In genomic region chr6:29944465-29944864, GRCm38 (mm10) we compare ENCODE assay signal across 25 mouse cellular contexts. TPM values are rescaled to one million over a fixed set of nuclear protein-coding genes. Genes with fewer than 3 reads are reported as not detected.
A peak's percentile ranks its signal among the peaks of the same experiment; 100 is the strongest.
DNase-seq lines count a peak whose midpoint lies in the region; ATAC-seq and TF ChIP-seq lines count a peak whose summit lies in the region.
"Had no signal": no experiment of that assay in that cellular context is flagged by ENCODE, and none has a peak within 500 bp of the region (broad histone marks: within the 10 kb centered on the region; RNA-seq: fewer than 3 reads in every experiment).

No protein-coding gene starts in this region.

- TF ChIP-seq POLR2A in brain, embryonic 14.5 days (IDR thresholded peaks at IDR 0.05; ENCODE audit: borderline replicate concordance, extremely low read depth, insufficient read depth, insufficient read length, poor library complexity, severe bottlenecking) = no peak

- H3K27me3 ChIP-seq in embryonic facial prominence, embryonic 14.5 days (replicated peaks; ENCODE audit: control insufficient read depth, insufficient read depth, low read length) = no peaks in the 10 kb centered on the region
- no peaks in the 10 kb centered on the region for H3K27me3 ChIP-seq in embryonic facial prominence, embryonic 10.5 days (replicated peaks; ENCODE audit: low read depth, poor library complexity, severe bottlenecking)
- no peaks in the 10 kb centered on the region for H3K27me3 ChIP-seq in midbrain, embryonic 15.5 days (replicated peaks)
- no peaks in the 10 kb centered on the region for H3K27me3 ChIP-seq in midbrain, embryonic 13.5 days
- H3K27me3 ChIP-seq: embryonic facial prominence, embryonic 12.5 days had no signal

- no peak for TF ChIP-seq CTCF in brain, embryonic 14.5 days (IDR thresholded peaks at IDR 0.05; ENCODE audit: borderline replicate concordance, extremely low read depth, insufficient read depth, insufficient read length)

- no peaks in the 10 kb centered on the region for H3K4me1 ChIP-seq in embryonic facial prominence, embryonic 14.5 days (ENCODE audit: control insufficient read depth, insufficient read depth, low read length)
- H3K4me1 ChIP-seq in embryonic facial prominence, embryonic 10.5 days = peaks cover 3% of the 10 kb centered on the region; the same call in 1 of the 2 replicates
- no peaks in the 10 kb centered on the region for H3K4me1 ChIP-seq in midbrain, embryonic 15.5 days
- H3K4me1 ChIP-seq in midbrain, embryonic 13.5 days (replicated peaks) = no peaks in the 10 kb centered on the region
- H3K4me1 ChIP-seq: embryonic facial prominence, embryonic 12.5 days; heart, embryonic 10.5 days had no signal

- H3K36me3 ChIP-seq in embryonic facial prominence, embryonic 14.5 days (ENCODE audit: control insufficient read depth, insufficient read depth, low read length) = no peaks in the 10 kb centered on the region
- H3K36me3 ChIP-seq in embryonic facial prominence, embryonic 10.5 days (replicated peaks) = no peaks in the 10 kb centered on the region
- H3K36me3 ChIP-seq in midbrain, embryonic 15.5 days (replicated peaks) = no peaks in the 10 kb centered on the region
- H3K36me3 ChIP-seq in midbrain, embryonic 13.5 days = no peaks in the 10 kb centered on the region
- H3K36me3 ChIP-seq: embryonic facial prominence, embryonic 12.5 days; G1E had no signal

- no peak for ATAC-seq in embryonic facial prominence, embryonic 14.5 days (ENCODE audit: low read depth)
- peak; percentile 37 for ATAC-seq in midbrain, embryonic 15.5 days (replicated peaks)
- no peak for ATAC-seq in midbrain, embryonic 13.5 days
- ATAC-seq: CD4-positive, CD25-positive, alpha-beta regulatory T cell, adult 4 months; inflammation-experienced regulatory T-cells, adult 6 months had no signal

- DNase-seq in embryonic facial prominence, embryonic 14.5 days (ENCODE audit: low spot score) = peak; percentile 11
- no peak for DNase-seq in embryonic facial prominence, embryonic 10.5 days (ENCODE audit: low spot score)
- peak; percentile 82 for DNase-seq in heart, adult 11 months
- DNase-seq in heart, adult 8-10 months (ENCODE audit: low spot score) = no peak
- peak; percentile 84 for DNase-seq in brain, embryonic 14.5 days (ENCODE audit: low read depth)
- DNase-seq: adrenal gland, adult 8-10 months; adrenal gland, postnatal 36 days; B cell, adult 2 months; cerebellum, adult 11 months; cerebellum, adult 8-10 months; cerebellum, postnatal 14 days; embryo, embryonic 11 days; gastrocnemius, adult 2 months; gastrocnemius, postnatal 25 days; heart, postnatal 10 days; heart, postnatal 4 days had no signal

- H3K9me3 ChIP-seq in embryonic facial prominence, embryonic 14.5 days (ENCODE audit: control insufficient read depth, low read length) = no peaks in the 10 kb centered on the region
- no peaks in the 10 kb centered on the region for H3K9me3 ChIP-seq in embryonic facial prominence, embryonic 10.5 days
- H3K9me3 ChIP-seq in midbrain, embryonic 15.5 days = no peaks in the 10 kb centered on the region
- H3K9me3 ChIP-seq in midbrain, embryonic 13.5 days = no peaks in the 10 kb centered on the region
- H3K9me3 ChIP-seq: embryonic facial prominence, embryonic 12.5 days; G1E; heart, embryonic 10.5 days had no signal

- H3K4me3 ChIP-seq in embryonic facial prominence, embryonic 14.5 days (ENCODE audit: low read depth, low read length) = no peak overlapping the region
- no peak overlapping the region for H3K4me3 ChIP-seq in embryonic facial prominence, embryonic 10.5 days
- H3K4me3 ChIP-seq in midbrain, embryonic 15.5 days = no peak overlapping the region
- H3K4me3 ChIP-seq in midbrain, embryonic 13.5 days (replicated peaks) = no peak overlapping the region
- H3K4me3 ChIP-seq: embryonic facial prominence, embryonic 12.5 days; gastrocnemius, adult 2 months; heart, embryonic 10.5 days had no signal

- no peak overlapping the region for H3K9ac ChIP-seq in embryonic facial prominence, embryonic 14.5 days (ENCODE audit: low read depth, low read length)
- no peak overlapping the region for H3K9ac ChIP-seq in midbrain, embryonic 15.5 days
- no peak overlapping the region for H3K9ac ChIP-seq in midbrain, embryonic 13.5 days (replicated peaks)
- H3K9ac ChIP-seq: embryonic facial prominence, embryonic 12.5 days; hindbrain, embryonic 14.5 days had no signal

- 43% methylated on average over 1 of the region's 1 CpGs for WGBS in embryonic facial prominence, embryonic 14.5 days
- WGBS in embryonic facial prominence, embryonic 10.5 days = 65% methylated on average over 1 of the region's 1 CpGs
- 65% methylated on average over 1 of the region's 1 CpGs for WGBS in midbrain, embryonic 15.5 days
- WGBS in midbrain, embryonic 13.5 days = 56% methylated on average over 1 of the region's 1 CpGs

- H3K4me2 ChIP-seq in embryonic facial prominence, embryonic 14.5 days (ENCODE audit: low read depth, low read length) = no peak overlapping the region
- no peak overlapping the region for H3K4me2 ChIP-seq in midbrain, embryonic 15.5 days
- no peak overlapping the region for H3K4me2 ChIP-seq in midbrain, embryonic 13.5 days (replicated peaks)
- H3K4me2 ChIP-seq: embryonic facial prominence, embryonic 12.5 days; hindbrain, embryonic 14.5 days had no signal

- H3K27ac ChIP-seq in embryonic facial prominence, embryonic 14.5 days (replicated peaks; ENCODE audit: low read depth, low read length) = no peak overlapping the region
- H3K27ac ChIP-seq in embryonic facial prominence, embryonic 10.5 days (replicated peaks) = no peak overlapping the region
- no peak overlapping the region for H3K27ac ChIP-seq in midbrain, embryonic 15.5 days
- no peak overlapping the region for H3K27ac ChIP-seq in midbrain, embryonic 13.5 days
- H3K27ac ChIP-seq: embryonic facial prominence, embryonic 12.5 days; gastrocnemius, adult 2 months; heart, embryonic 10.5 days; hindbrain, embryonic 14.5 days had no signal

RNA-seq across cellular contexts. Expression of gene Strip2, which starts 27.7 kb away (rescaled TPM):
- 0.77 and 1.5 TPM in 2 replicates for polyA plus RNA-seq in embryonic facial prominence, embryonic 14.5 days (2014; fragmentation: Nextera tagmentation; extraction: Ambion mirVana)
- polyA plus RNA-seq in embryonic facial prominence, embryonic 10.5 days (2016; fragmentation: Nextera tagmentation; extraction: Ambion mirVana) = 0.65 and 0.82 TPM in 2 replicates
- 10 to 100 TPM; 51.6 to 63.6 (median 58.9) TPM for total RNA-seq in heart, adult 8-10 months (2022)
- polyA plus RNA-seq in midbrain, embryonic 15.5 days (2015; fragmentation: Nextera tagmentation; extraction: Ambion mirVana) = 3.9 and 4.0 TPM in 2 replicates
- polyA plus RNA-seq in midbrain, embryonic 13.5 days (2015; fragmentation: Nextera tagmentation; extraction: Ambion mirVana) = 1.4 and 1.6 TPM in 2 replicates
- 2.3 and 3.1 TPM in 2 replicates for polyA plus RNA-seq in brain, embryonic 14.5 days (2012; rRNA removed)
- total RNA-seq: granulocyte monocyte progenitor cell, adult 5-6 weeks had no signal

Comparison
In these comparisons a context has a peak if more than half of its experiments do, and no peak if none do; other contexts are left out.
1. DNase-seq: peak in embryonic facial prominence, embryonic 14.5 days (single experiment), heart, adult 11 months (single experiment) and brain, embryonic 14.5 days (single experiment); none in embryonic facial prominence, embryonic 10.5 days (single experiment) and heart, adult 8-10 months (single experiment).